Mouse (Mus musculus) layer of hippocampus, postnatal 36 days (tissue): ENCODE results near the gene Ffar1. TPM values are rescaled to one million over a fixed set of nuclear protein-coding genes. Genes with fewer than 3 reads are reported as not detected.
"Not testable (repeated sequence)": the region's sequence is repeated elsewhere in the genome, so short reads cannot be mapped to it uniquely, and the experiment has no call there.

Experiments
- DNase-seq, 2 experiments: peaks; one replicate each; pipeline ENCODE4 v3.0.0; 2022
- total RNA-seq, 2 experiments: library from RNA; stranded (reverse); gene quantifications; 2 replicates each; pipeline ENCODE4 v1.2.3; 2021

Ffar1 gene
- total RNA-seq, 2 experiments from 2014 or later = not detected

DNA sequence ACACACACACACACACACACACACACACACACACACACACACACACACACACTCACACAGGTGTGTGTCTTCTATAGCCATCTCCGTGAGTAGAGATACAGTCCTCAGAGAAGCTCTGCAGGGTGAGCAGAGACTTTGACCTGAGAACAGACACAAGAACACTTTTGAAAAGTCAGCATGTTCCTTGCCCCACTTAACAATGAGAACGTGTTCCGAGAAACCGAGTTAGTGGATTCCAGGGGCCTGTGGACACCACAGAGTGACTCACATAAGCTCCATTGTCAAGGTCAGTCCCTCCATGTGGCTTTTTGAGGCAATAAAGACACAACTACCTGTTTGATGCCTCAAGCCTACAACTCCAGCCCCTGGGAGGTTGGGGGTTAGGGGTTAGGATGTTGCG is 14.0 kb downstream of the Ffar1 start:
- no peak for DNase-seq

DNA sequence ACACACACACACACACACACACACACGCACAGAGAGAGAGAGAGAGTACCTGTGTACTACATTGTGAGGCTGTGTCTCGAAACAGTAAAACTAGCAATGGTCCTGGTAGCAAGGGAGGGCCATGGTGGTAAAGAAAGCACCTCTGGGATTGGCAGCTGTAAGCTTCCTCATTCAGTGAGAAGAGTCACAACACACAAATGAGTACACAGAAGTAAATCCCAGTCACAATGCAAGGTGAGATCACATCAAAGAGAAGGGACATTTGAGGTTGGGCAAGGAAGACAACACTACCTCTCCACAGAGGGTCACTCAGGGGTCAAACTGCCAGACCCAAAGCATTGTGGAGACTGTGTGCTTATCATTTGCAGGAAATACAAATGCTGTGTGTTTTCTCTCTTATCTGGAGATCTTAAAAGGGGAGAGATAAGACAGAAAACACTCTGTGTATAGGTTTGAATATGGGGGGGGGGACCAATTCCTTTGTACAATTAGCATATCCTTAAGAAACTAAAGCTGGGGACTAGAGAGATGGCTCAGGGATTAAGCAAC is 14.8 kb downstream of the Ffar1 start:
- no peak for DNase-seq

DNA sequence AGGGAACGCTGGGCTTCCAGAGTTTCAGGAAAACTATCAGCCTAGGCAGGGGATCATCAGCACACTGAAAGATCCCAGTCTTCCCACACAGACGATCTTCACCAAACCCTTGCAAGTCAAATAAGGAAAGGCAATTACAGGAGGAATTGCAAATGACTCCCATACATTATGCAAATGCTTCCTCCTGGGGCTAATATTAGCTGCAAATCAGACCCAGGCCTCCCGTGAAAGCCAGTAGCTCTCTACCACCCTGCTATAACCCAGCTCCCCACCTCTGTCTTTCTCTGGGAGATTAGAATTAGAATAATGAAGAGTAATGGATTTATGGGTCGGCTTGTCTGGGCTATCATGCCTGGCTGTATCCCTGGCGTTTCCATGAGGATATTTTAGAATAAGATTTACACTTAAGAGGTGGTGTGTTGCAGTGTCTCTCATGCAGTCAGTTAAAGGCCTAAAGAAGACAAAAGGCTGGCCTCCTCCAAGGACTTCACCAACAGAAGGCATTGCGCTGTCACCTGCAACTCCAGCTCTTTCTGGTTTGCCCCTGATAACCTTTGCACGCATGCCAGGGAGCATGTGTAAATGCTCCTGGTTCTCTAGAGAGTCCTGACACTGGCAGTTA is 16.6 kb downstream of the Ffar1 start:
- no peak for DNase-seq

DNA sequence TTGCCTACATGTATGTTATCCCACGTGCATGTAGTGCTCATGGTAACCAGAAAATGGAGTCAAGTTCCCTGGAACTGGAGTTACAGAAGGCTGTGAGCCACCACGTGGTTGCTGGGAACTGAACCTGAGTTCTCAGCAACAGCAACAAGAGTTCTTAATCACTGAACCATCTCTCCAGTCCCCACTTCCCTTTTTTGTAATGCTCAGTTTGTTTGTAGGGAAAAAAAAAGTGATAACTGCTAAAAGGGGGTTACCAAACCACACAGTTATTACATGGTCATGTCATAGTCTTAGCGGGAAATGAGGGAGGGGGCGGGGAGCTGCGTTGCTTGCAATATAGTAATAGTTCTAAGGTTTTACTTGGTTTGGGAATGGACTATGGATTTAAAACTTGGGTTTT is 19.3 kb downstream of the Ffar1 start:
- DNase-seq = no peak

DNA sequence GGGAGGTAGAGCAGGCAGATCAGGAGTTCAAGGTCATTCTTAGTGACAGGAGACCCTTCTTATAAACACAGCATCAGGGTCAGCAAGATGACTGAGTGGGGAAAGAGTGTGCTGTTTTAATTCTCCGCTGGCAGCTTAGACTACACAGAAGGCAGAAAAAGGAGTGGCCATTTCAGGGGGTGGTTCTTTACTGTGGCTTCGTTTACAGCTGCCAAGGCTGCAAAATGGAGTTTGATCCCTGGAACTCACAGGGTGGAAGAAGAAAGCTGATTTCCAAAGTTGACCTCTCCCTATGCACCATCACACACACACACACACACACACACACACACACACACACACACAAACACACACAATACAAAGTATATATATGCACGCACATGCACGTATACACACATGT is 20.0 kb downstream of the Ffar1 start:
- DNase-seq = no peak

DNA sequence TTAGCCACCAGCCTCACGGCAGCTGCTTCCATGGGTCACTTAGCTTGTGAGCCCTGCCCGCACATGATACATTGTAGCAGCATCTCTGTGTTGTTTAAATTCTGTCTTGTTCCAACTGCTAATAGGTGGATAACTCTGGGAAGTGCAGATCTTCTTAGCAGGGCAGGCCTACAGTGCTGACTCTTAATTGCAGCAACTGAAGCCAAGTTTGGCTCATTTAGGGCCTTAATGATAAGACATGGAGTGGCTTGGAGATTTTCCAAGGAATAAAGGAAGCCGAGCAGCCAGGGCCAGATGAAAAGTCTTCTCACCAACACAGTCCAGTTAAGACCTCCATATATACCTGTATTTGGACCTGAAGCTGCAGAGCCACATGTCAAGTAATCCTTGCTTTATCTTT is 21.1 kb downstream of the Ffar1 start:
- no peak for DNase-seq

DNA sequence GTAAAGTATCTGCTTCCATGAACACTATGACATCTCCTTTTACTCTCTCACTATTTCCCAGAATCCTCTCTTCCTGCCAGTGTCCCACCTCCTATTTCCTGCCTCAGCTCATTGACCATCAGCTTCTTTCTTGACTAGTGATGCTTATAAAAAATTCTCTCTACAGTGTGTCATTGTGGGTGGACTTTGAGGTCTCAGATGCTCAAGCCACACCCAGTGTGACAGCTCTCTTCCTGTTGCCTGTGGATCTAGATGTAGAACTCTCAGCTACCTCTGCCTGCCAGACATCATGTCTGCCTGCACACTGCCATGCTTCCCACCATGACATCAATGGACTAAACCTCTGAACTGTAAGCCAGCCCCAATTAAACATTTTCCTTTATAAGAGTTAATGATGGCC is 24.1 kb downstream of the Ffar1 start:
- no peak for DNase-seq

DNA sequence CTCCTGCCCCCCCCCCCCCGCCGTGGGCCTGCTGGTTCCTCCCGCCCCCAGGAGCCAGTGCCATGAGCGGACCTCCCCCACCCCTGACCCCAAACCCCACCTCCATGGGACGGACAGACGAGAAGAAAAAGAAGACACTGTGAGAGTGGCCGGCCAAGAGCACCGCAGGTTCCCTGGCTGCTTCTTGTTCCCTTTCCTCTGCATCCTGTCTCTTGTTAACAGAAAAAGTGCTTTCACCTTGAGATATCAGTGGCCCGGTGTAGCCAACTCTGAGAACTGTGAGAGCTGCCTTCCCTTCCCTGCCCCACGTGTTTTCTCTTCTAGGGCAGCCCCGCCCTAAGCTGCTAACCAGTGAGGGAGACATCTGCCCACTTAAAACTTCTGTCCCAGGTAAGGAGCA is 28.7 kb downstream of the Ffar1 start:
- not testable (repeated sequence) for DNase-seq

DNA sequence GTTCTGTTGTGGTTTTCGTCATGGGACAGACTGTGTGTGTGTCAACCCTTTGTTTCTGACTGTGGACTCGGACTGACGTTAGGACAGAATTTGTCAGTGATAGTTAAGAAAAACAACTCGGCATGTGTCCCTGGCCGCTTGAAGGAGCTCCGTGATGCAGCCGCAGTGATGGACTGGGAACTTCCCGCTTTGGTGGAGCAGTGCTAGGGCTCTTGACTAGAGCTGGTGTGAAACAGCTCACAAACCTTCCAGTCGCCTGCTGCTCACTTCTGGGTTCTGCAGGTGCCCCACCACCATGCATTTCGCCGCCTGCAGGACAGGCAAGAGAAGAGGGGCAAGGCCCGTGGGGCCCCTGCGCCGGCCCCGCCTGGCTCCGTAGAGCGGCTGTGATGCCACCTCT is 29.1 kb downstream of the Ffar1 start:
- DNase-seq = no peak

DNA sequence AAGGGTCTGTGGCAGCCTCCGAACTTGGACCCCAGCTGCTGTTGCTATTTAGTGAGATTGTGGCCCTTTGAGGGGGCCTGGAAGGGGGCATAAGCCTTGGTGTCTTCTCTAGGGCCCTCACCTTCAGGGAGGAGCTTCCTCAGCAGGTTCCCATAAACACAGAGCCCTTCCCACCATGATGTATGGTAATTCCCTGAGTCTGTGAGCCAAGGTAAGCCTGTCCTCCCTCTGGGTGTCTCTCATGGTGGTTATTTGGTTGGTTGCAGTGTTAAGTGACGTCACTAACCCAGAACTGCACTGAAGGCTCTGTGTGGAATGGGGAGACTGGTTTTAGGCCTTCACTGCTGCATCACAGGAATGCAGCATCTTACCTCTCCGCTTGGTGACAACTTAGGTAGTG is 31.9 kb downstream of the Ffar1 start:
- DNase-seq = no peak

DNA sequence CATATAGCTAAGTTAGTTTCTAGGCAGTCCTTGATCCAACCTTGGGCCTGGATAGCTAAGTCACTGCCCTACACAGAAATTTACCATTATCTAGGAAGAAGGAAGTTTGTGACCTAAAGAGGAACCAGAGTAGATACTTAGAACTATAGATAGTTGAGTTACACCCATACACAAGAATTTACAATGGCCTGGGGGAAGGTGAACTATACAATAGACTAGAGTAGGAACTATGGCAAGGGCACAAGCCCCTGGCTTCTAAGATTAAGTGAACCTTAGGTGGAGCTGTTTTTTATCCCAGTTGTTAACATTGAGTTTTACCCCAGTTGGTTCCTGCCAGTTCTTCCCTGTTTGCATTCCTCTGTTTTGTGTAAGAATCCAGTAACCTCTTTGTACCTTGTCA is 32.5 kb downstream of the Ffar1 start:
- not testable (repeated sequence) for DNase-seq

DNA sequence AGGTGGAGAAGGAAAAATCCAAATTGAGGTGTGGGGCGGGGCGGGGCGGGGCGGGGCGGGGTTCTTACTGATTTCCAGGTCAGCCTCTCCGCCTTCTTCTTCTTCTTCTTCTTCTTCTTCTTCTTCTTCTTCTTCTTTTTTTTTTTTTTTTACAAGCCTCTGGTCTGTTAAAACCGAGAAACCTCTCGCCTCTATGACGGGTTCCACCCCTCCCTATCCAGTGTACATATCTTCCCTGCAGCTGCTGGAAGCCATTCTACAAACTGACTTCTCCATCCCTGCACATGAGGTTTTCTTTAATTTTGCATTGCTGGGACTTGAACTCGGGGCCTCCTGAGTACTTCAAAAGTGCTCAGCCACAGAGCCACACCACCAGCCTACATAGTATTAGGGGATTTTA is 34.7 kb downstream of the Ffar1 start:
- DNase-seq = no peak

DNA sequence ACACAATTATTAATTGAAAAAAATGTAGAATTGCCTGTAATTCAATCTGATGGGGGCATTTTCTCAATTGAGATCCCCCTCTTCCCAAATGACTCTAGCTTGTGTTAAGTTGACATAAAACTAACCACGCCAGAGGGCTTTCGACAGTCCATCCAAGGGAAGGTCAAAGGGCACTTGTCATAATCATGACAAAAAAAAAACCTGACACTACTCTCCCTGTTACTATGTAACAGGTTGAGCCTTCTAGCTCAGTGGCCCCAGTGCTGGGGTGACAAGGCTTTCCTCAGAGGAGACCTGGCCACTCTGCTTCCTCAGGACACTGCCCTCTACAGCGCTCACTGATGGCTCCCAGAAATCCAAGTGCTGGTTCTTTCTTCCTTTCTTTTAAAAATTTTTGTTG is 37.1 kb downstream of the Ffar1 start:
- DNase-seq = no peak

DNA sequence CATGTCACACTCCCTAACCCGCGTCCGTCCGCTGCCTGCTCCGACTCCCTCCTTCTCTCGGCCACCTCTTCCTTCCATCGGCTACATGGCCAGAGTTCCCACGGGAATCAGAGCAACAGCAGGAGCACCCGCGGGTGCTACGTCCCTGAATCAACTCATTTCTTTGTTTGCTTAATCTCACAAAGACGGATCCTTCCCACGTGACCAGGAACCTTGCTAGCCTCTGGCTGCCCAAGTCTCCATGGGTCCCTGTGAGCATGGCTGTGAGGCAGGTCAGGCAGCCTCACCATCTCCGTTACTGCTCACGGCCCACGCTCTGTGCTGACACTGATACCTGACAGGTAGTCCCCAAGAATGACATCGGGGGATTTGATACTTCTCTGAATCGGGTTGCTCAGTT is 37.7 kb downstream of the Ffar1 start, which contains the start of gene Ffar2:
TSS of gene Ffar2 (minus strand) at position 101 of the 400 bp plus-strand sequence.
- DNase-seq = no peak

DNA sequence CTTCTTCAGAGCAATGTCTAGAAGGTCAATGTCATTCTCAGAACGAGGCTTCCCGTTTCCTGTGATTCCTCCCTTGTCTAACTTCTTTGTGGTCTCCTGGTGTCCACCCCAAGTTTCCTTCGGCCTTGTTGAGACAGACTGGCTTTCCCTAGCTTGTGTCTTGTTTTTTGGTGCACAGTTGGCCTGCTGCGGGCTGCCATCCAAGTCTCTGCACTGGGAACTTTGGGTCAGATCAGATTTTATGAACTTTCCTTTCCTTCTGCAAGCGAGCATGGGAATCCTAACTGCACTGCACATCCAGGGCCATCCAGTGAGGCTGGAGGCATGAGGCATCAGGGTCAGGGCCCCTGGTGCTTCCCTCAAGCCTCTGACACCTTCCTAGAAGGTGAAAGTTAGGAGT is 39.8 kb downstream of the Ffar1 start:
- no peak for DNase-seq

DNA sequence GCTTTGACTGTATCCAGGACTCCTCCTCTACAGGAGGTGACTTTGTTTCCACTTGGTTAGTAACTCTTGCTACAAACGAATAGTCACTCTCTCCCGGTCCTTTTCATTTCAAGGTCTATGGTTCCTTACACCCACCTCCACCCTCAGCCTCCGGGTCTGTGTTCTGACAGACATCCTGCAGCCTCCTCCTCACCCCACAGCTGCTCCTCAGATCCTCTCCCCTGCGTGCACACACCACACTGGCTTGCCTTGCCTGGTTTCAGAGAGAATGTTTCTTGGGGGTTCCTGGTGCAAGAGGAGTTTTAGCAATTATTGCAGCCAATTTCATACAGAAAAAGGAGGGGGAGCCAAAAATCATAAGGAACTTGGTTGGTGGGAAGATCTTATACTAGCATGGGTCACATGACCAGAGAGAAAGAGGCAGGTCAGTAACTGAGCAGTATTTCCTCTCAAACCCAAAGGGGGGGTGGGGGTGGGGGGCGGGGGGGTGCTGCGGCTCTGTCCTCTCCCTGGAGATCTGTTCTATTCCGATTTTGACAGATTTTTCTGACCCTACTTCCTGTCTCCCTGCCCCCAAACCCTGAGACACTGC is 40.4 kb downstream of the Ffar1 start:
- DNase-seq = no peak

DNA sequence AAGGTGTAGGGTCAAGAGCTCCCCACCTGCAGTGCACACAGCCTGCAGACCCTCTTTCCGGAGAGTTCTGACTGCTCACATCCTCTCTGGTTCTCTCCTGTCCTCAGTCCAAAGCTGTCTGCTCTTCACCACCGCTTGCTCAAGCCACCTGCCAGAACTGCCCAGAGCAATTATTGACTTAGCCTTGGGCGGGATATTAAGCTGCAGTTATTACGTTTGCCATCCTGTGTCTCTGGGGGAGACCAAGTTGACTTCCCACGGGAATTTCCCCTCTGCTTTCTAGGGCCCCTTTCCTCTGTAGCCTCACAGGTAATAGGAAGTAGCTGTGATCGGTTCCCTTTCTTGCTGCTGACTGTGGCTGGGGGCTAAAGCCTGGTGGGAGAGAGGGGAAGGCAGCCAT is 41.2 kb downstream of the Ffar1 start:
- no peak for DNase-seq

DNA sequence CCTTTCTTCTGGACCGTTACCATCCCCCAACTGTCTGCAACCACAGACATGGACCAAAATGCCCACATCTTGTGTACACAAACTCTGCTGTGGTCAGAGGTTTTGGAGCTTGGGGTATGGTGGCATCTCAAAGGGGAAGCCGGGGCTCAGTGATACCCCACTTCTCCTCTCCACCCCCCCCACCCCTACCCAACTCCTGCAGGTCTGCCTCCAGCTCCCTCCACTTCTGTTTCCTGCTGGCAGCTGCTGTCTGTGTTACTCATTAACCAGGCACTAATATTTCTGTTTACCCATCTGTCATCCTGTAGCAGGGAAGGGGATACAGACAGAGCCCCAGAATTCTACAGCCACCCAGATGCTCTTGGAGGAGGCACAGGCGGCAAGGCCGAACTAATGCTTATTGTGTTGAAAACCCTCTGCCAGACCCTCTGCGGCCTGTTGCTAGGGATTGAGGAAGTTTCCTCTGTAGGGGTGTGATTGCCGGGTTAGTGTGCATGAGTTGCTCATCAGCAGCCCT is 49.0 kb downstream of the Ffar1 start:
- peak; percentile 18 to 21 for DNase-seq

DNA sequence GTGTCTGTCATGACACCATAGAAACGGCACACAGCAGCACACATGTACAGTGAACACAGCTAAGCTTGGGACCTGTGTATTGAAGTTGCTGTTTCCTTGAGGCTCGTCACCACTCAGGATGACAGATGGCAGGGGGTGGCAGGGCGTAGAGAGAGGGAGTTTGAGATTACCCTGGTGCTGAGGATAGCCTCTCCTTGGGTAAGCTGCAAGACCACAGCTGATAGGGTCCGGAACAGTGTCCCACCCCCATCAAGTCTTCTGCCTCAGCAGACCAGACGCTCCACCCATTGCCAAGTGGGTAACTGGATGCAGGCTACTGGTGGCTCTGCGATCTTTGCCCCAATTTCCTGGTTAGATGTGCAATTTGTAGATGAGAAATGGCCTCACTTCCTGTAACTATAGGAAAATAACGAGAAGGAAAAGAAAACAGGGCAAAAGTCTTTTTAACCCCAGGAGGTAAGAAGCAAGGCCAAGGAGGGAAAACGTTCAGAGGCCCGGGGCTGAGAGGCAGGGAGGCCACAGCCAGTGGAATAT is 49.5 kb downstream of the Ffar1 start:
- no peak for DNase-seq

DNA sequence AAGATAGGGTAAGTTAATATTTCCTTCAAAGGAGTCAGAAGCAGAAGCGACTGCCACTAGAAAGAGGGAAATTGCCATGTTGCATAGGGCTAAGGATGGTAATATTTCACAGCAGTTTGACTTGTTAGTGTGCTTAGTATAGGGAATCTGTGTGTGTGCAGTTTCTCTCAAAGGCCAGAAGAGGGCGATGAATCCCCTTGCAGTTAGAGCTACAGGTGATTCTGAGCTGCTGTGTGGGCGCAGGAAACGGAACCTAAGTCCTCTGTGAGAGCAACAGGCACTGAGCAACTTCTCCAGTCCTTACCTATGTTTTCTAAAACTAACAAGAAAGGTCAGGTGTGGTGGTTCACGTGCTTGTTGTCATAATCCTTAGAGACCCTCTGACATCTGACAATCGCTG is 51.0 kb downstream of the Ffar1 start:
- DNase-seq = no peak
